Mouse (Mus musculus): Measurements from ENCODE around the gene Cdc37l1. TPM values are rescaled to one million over a fixed set of nuclear protein-coding genes. Genes with fewer than 3 reads are reported as not detected.

Gene Cdc37l1
- polyA plus RNA-seq, 1 experiment from 2014 or later = 19.5 TPM

DNA sequence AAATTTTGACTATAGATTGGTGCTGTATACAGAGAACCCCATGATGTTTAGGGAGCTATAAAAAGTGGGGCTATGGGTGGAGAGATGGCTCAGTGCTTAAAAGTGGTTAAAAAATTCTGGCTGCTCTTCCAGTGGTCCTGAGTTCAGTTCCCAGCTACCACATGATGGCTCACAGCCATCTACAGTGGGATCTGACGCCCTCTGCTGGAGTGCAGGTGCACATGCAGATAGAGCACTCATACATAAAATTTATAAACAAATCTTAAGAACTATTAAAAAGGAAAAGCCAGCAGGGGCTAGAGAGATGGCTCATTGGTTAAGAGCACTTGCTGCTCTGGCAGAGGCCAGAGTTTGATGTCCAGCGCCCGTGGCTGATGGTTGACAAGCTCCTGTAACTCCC, 29.5 kb downstream of the Cdc37l1 start:
- Histone ChIP-seq H3K9me3 (ENCODE audit: control insufficient read depth, low read length) (no peaks in the 10 kb centered on the region), H3K4me3 (ENCODE audit: low read depth, low read length) (no peak overlapping the region), H3K27ac (replicated peaks) (no peak overlapping the region), H3K36me3 (ENCODE audit: control insufficient read depth, insufficient read depth, low read length) (peaks cover 20% of the 10 kb centered on the region), H3K9ac (ENCODE audit: low read length) (no peak overlapping the region), H3K4me2 (replicated peaks; ENCODE audit: low read depth) (no peak overlapping the region), H3K27me3 (ENCODE audit: control insufficient read depth, insufficient read depth, low read length) (no peaks in the 10 kb centered on the region), H3K4me1 (replicated peaks; ENCODE audit: control insufficient read depth, insufficient read depth) (no peaks in the 10 kb centered on the region)
- TF ChIP-seq EP300 (optimal IDR thresholded peaks at IDR 0.05) (no peak), CTCF (IDR thresholded peaks at IDR 0.05; ENCODE audit: low read depth) (peak; percentile 53)
- 95% methylated on average over 3 of the region's 3 CpGs for whole genome bisulfite sequencing
- ATAC-seq (ENCODE audit: low FRiP score, low TSS enrichment) (no peak), DNase-seq (ENCODE audit: low spot score) (no peak)

DNA sequence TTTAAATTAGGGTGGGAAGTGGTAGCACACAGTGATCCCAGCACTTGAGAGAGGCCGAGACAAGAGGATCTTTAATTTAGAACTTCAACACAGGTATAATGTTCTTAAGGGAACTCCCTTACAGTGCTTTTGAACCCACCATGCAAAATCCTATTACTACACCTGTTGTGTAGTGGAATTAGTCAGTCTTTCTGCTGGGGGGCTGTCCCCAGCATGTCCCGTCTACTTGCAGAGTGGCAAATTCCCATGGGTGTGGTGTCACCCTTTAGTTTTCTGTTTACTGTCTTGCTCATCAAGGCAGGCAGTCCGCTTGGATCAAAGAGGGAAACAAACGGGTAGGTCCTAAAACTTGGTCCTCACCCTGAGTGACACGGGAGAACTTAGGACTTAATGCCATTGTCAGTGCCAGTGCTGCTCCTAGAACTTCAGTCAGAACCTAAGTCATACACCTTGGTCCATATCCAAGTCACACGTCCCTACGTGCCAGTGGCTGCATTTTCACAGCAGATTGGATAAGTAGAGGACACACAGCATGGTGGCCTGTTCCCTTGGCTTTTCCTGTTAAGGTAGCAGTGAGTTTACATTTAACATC, 31.7 kb downstream of the Cdc37l1 start:
- H3K27ac ChIP-seq (replicated peaks) = no peak overlapping the region
- no peaks in the 10 kb centered on the region for H3K9me3 ChIP-seq (ENCODE audit: control insufficient read depth, low read length)
- DNase-seq (ENCODE audit: low spot score) (no peak), ATAC-seq (ENCODE audit: low FRiP score, low TSS enrichment) (no peak)
- no peaks in the 10 kb centered on the region for H3K4me1 ChIP-seq (replicated peaks; ENCODE audit: control insufficient read depth, insufficient read depth)
- H3K9ac ChIP-seq (ENCODE audit: low read length) = no peak overlapping the region
- 85% methylated on average over 7 of the region's 7 CpGs for WGBS
- H3K4me2 ChIP-seq (replicated peaks; ENCODE audit: low read depth) = no peak overlapping the region
- H3K27me3 ChIP-seq (ENCODE audit: control insufficient read depth, insufficient read depth, low read length) = no peaks in the 10 kb centered on the region
- no peak for TF ChIP-seq CTCF (IDR thresholded peaks at IDR 0.05; ENCODE audit: low read depth)
- no peak for TF ChIP-seq EP300 (optimal IDR thresholded peaks at IDR 0.05)
- peaks cover 15% of the 10 kb centered on the region; the same call in 1 of the 2 replicates for H3K36me3 ChIP-seq (ENCODE audit: control insufficient read depth, insufficient read depth, low read length)
- H3K4me3 ChIP-seq (ENCODE audit: low read depth, low read length) = no peak overlapping the region

DNA sequence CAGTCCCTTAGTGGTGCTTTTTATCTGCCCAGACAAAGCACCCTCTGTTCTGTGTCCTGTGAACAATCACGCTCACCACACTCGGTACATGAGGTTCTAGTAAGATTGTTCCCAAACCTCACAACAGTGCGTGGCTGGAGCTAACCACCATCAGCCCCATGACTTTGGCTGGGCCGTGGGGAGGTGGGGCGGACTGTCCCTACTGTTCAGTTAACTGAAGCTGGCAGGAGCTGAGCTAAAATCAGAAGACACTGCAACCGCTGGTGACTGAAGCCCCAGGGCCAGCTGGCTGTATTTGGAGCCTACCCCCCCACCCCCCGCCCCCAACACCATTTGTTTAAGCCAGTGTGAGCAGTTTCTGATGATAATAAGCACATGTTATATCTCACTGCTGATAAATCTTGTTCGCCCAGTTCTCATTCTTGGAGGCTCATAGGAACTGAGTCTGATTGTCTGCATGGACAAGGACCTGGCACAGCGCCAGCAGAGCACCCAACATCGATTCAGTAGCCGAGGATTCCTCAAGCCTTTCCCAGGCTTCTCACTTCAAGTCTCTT, 34.3 kb downstream of the Cdc37l1 start:
- Histone ChIP-seq H3K9ac (ENCODE audit: low read length) (no peak overlapping the region), H3K4me3 (ENCODE audit: low read depth, low read length) (no peak overlapping the region), H3K27me3 (ENCODE audit: control insufficient read depth, insufficient read depth, low read length) (no peaks in the 10 kb centered on the region), H3K36me3 (ENCODE audit: control insufficient read depth, insufficient read depth, low read length) (peaks cover 13% of the 10 kb centered on the region; the same call in 1 of the 2 replicates), H3K9me3 (ENCODE audit: control insufficient read depth, low read length) (no peaks in the 10 kb centered on the region), H3K27ac (replicated peaks) (no peak overlapping the region), H3K4me1 (replicated peaks; ENCODE audit: control insufficient read depth, insufficient read depth) (no peaks in the 10 kb centered on the region), H3K4me2 (replicated peaks; ENCODE audit: low read depth) (no peak overlapping the region)
- 0 out of 2 replicates have a peak, but pooled peaks have one; percentile 34 for ATAC-seq (ENCODE audit: low FRiP score, low TSS enrichment)
- DNase-seq (ENCODE audit: low spot score) = no peak
- TF ChIP-seq CTCF (IDR thresholded peaks at IDR 0.05; ENCODE audit: low read depth) = no peak
- no peak for TF ChIP-seq EP300 (optimal IDR thresholded peaks at IDR 0.05)
- 64% methylated on average over 11 of the region's 11 CpGs for WGBS

DNA sequence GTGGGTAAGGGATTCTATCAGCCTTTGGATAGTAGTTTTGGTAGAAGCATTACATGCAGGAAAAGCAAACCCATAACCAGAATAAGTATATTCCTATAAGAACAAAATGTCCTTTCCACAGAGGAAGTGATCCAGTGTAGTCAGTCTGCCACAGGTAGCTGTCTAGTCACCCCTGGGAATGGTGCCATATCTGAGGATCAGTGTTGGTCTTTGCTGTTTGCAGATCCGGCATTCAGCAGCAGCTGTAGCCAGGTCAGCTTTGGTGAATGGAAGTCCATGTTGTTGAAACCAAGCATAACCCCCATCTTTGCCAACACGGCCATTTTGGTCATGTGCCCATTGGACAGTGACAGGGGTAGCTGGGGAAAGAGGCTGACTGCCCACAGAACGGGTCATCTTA, 41.6 kb downstream of the Cdc37l1 start:
- H3K9ac ChIP-seq (ENCODE audit: low read length) = no peak overlapping the region
- no peaks in the 10 kb centered on the region for H3K27me3 ChIP-seq (ENCODE audit: control insufficient read depth, insufficient read depth, low read length)
- no peak overlapping the region for H3K4me2 ChIP-seq (replicated peaks; ENCODE audit: low read depth)
- H3K36me3 ChIP-seq (ENCODE audit: control insufficient read depth, insufficient read depth, low read length) = peaks cover 2% of the 10 kb centered on the region; the same call in 1 of the 2 replicates
- 84% methylated on average over 3 of the region's 3 CpGs for WGBS
- H3K4me1 ChIP-seq (replicated peaks; ENCODE audit: control insufficient read depth, insufficient read depth) = 0 out of 2 replicates have a peak, but pooled peaks cover 2% of the 10 kb centered on the region
- no peak overlapping the region for H3K27ac ChIP-seq (replicated peaks)
- DNase-seq (ENCODE audit: low spot score) (no peak), ATAC-seq (ENCODE audit: low FRiP score, low TSS enrichment) (no peak)
- no peak for TF ChIP-seq CTCF (IDR thresholded peaks at IDR 0.05; ENCODE audit: low read depth)
- TF ChIP-seq EP300 (optimal IDR thresholded peaks at IDR 0.05) = no peak
- no peaks in the 10 kb centered on the region for H3K9me3 ChIP-seq (ENCODE audit: control insufficient read depth, low read length)
- no peak overlapping the region for H3K4me3 ChIP-seq (ENCODE audit: low read depth, low read length)

DNA sequence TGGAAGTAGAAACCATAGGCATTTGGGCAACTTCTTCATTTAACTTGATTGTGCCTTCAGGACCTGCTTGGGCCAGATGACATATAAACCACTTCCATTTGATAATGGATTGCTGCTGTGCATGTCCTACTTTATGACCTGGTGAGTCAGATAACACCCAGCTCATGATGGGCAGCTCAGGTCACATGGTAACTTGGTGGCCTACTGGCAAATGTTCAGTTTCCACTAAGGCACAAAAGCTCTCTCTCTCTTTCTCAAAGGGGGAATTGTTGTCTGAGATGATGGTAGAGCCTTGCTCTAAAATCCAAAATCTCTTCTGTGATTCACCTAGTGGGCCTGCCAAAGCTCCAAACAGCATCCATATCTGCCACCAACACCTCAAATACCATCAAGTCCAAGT, 42.5 kb downstream of the Cdc37l1 start:
- H3K4me3 ChIP-seq (ENCODE audit: low read depth, low read length) = no peak overlapping the region
- H3K27ac ChIP-seq (replicated peaks) = no peak overlapping the region
- TF ChIP-seq EP300 (optimal IDR thresholded peaks at IDR 0.05) = no peak
- TF ChIP-seq CTCF (IDR thresholded peaks at IDR 0.05; ENCODE audit: low read depth) = no peak

DNA sequence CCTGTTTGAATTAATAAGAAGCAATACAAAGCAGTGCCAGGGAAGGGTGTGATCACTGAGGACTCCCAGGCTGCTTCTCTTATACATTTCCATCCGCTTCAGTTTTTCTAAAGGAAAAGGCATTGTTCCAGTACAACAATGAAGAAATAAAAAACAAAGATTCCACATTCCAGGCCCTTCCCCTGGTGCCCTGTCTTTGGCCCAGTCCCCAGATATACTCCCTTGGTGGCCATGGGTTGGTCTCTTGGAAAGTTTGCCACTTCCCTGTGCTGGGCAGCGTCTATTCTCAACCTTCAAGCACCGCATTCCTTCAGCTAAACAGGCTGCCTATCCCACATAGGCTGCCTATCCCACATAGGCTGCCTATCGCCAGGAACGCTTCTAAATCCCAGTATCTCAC, 46.9 kb downstream of the Cdc37l1 start:
- DNase-seq (ENCODE audit: low spot score) (no peak), ATAC-seq (ENCODE audit: low FRiP score, low TSS enrichment) (no peak)
- no peaks in the 10 kb centered on the region for H3K27me3 ChIP-seq (ENCODE audit: control insufficient read depth, insufficient read depth, low read length)
- H3K9me3 ChIP-seq (ENCODE audit: control insufficient read depth, low read length) = no peaks in the 10 kb centered on the region
- no peak overlapping the region for H3K4me3 ChIP-seq (ENCODE audit: low read depth, low read length)
- no peak overlapping the region for H3K27ac ChIP-seq (replicated peaks)
- H3K9ac ChIP-seq (ENCODE audit: low read length) = no peak overlapping the region
- H3K4me2 ChIP-seq (replicated peaks; ENCODE audit: low read depth) = no peak overlapping the region
- WGBS = 91% methylated on average over 5 of the region's 5 CpGs
- H3K4me1 ChIP-seq (replicated peaks; ENCODE audit: control insufficient read depth, insufficient read depth) = no peaks in the 10 kb centered on the region
- TF ChIP-seq CTCF (IDR thresholded peaks at IDR 0.05; ENCODE audit: low read depth) = no peak
- no peak for TF ChIP-seq EP300 (optimal IDR thresholded peaks at IDR 0.05)
- no peaks in the 10 kb centered on the region; the same call in 1 of the 2 replicates for H3K36me3 ChIP-seq (ENCODE audit: control insufficient read depth, insufficient read depth, low read length)

More for the DNA sequence above, 42.5 kb downstream of the Cdc37l1 start:
- peaks cover 2% of the 10 kb centered on the region; the same call in 1 of the 2 replicates for H3K36me3 ChIP-seq (ENCODE audit: control insufficient read depth, insufficient read depth, low read length)
- no peaks in the 10 kb centered on the region for H3K9me3 ChIP-seq (ENCODE audit: control insufficient read depth, low read length)
- 0 out of 2 replicates have a peak, but pooled peaks cover 2% of the 10 kb centered on the region for H3K4me1 ChIP-seq (replicated peaks; ENCODE audit: control insufficient read depth, insufficient read depth)
- H3K9ac ChIP-seq (ENCODE audit: low read length) = no peak overlapping the region
- no peaks in the 10 kb centered on the region for H3K27me3 ChIP-seq (ENCODE audit: control insufficient read depth, insufficient read depth, low read length)
- H3K4me2 ChIP-seq (replicated peaks; ENCODE audit: low read depth) = no peak overlapping the region
- DNase-seq (ENCODE audit: low spot score) (no peak), ATAC-seq (ENCODE audit: low FRiP score, low TSS enrichment) (no peak)

All from stomach, postnatal 0 days (tissue).